In the genomic region with DNA sequence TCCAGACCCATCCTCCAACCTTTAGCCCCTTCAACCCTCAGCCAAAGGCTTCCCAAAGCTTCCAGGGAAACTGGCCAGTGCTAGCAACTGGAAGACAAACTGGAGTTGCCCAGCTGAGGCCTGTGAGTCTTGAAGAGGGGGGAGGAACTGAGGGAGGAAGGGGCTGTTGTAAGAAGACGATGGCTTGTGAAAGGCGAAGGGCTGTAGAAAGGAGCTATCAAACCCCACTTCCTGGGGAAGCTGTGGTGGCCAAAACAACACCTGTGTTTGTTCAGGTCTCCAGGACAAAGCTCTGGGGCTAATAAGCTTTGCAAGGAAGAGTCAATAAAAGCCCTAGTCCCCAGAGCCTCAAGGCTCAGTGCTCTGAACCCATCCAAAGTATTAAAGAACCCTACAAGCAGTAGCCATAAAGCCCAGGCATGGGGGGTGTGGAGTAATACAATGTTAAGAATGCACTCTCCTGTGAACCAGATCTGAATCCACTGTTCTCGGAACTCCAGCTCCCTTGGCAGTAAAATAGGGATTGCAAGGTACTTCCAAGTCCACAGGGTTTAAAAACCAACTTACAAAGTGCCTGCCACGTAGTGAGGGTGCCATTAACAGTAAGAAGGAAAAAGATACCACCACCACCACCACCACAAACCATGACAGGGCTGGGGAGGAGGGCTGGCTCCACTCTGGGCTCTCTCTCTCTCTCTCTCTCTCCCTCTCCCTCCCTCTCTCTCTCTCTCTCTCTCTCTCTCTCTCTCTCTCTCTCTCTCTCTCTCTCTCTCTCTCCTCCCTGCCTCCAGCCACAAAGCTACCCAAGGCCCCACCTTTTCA, we compare ENCODE assay signal across 10 mouse cellular contexts. TPM values are rescaled to one million over a fixed set of nuclear protein-coding genes. Genes with fewer than 3 reads are reported as not detected.
DNase-seq lines count a peak whose midpoint lies in the region; ATAC-seq and TF ChIP-seq lines count a peak whose summit lies in the region.
"Had no signal": no experiment of that assay in that cellular context is flagged by ENCODE, and none has a peak within 500 bp of the region (broad histone marks: within the 10 kb centered on the region; RNA-seq: fewer than 3 reads in every experiment).

No protein-coding gene starts in this region.

- H3K36me3 ChIP-seq in kidney, adult 2 months (ENCODE audit: control insufficient read depth, insufficient read depth, low read length) = no peaks in the 10 kb centered on the region
- H3K36me3 ChIP-seq in ES-E14 (ENCODE audit: control insufficient read depth, insufficient read depth, low read length, poor library complexity, severe bottlenecking) = peaks cover 3% of the 10 kb centered on the region; the same call in 1 of the 2 replicates
- H3K36me3 ChIP-seq in limb, embryonic 10.5 days = peaks cover 38% of the 10 kb centered on the region
- no peaks in the 10 kb centered on the region; the same call in 1 of the 2 replicates for H3K36me3 ChIP-seq in midbrain, postnatal 0 days (ENCODE audit: insufficient read depth, low read length)
- H3K36me3 ChIP-seq: midbrain, embryonic 12.5 days had no signal

- in situ Hi-C loops in ES-E14 (cut with MboI; ENCODE audit: low sequenced_read_pairs in 2 of 2, unreplicated experiment in 2 of 2) = no loop called here

- WGBS in kidney, adult 2 months = 49% methylated on average over 4 of the region's 4 CpGs
- 47% methylated on average over 4 of the region's 4 CpGs for WGBS in limb, embryonic 10.5 days
- whole genome bisulfite sequencing in midbrain, postnatal 0 days = 64% methylated on average over 4 of the region's 4 CpGs

- no peaks in the 10 kb centered on the region for H3K27me3 ChIP-seq in kidney, adult 2 months (replicated peaks; ENCODE audit: control insufficient read depth, insufficient read depth, low read length)
- H3K27me3 ChIP-seq in limb, embryonic 10.5 days (ENCODE audit: low read depth, poor library complexity, severe bottlenecking) = no peaks in the 10 kb centered on the region
- no peaks in the 10 kb centered on the region for H3K27me3 ChIP-seq in midbrain, postnatal 0 days (ENCODE audit: insufficient read depth, low read length)
- H3K27me3 ChIP-seq: embryonic facial prominence, embryonic 12.5 days; midbrain, embryonic 12.5 days had no signal

- peak overlapping the region; percentile 13; the same call in 1 of the 2 replicates for H3K27ac ChIP-seq in kidney, adult 2 months (ENCODE audit: insufficient read depth, low read depth, low read length)
- peak overlapping the region; percentile 45; the same call in 1 of the 2 replicates for H3K27ac ChIP-seq in ES-E14 (ENCODE audit: insufficient read depth, low read depth, low read length, poor library complexity, severe bottlenecking)
- peak overlapping the region; percentile 54 for H3K27ac ChIP-seq in limb, embryonic 10.5 days
- no peak overlapping the region for H3K27ac ChIP-seq in midbrain, postnatal 0 days (ENCODE audit: low read depth, low read length)
- H3K27ac ChIP-seq: embryonic facial prominence, embryonic 12.5 days; midbrain, embryonic 12.5 days had no signal

- no peaks in the 10 kb centered on the region for H3K9me3 ChIP-seq in ES-E14 (ENCODE audit: control insufficient read depth, insufficient read depth, low read depth, low read length)
- H3K9me3 ChIP-seq in limb, embryonic 10.5 days (replicated peaks) = no peaks in the 10 kb centered on the region
- H3K9me3 ChIP-seq in midbrain, postnatal 0 days (ENCODE audit: low read length) = no peaks in the 10 kb centered on the region
- H3K9me3 ChIP-seq: embryonic facial prominence, embryonic 12.5 days; midbrain, embryonic 12.5 days had no signal

- no peak overlapping the region for H3K4me3 ChIP-seq in kidney, adult 2 months (ENCODE audit: insufficient read depth, low read depth, low read length)
- no peak overlapping the region for H3K4me3 ChIP-seq in ES-E14 (ENCODE audit: insufficient read depth in 1 of 2, low read depth in 1 of 2, low read length in 2 of 2, poor library complexity in 1 of 2, severe bottlenecking in 1 of 2)
- H3K4me3 ChIP-seq in limb, embryonic 10.5 days = no peak overlapping the region
- no peak overlapping the region for H3K4me3 ChIP-seq in midbrain, postnatal 0 days (ENCODE audit: low read depth, low read length)
- H3K4me3 ChIP-seq: embryonic facial prominence, embryonic 12.5 days; midbrain, embryonic 12.5 days had no signal

- no peak for ATAC-seq in midbrain, postnatal 0 days (ENCODE audit: low FRiP score)

- no peak for TF ChIP-seq CTCF in kidney, adult 2 months (conservative IDR thresholded peaks at IDR 0.05; ENCODE audit: insufficient read depth, insufficient read length, low read depth, low read length)
- TF ChIP-seq CTCF in midbrain, postnatal 0 days (IDR thresholded peaks at IDR 0.05) = no peak

- no peak overlapping the region for H3K9ac ChIP-seq in ES-E14 (ENCODE audit: insufficient read depth, low read depth, low read length, poor library complexity, severe bottlenecking)
- H3K9ac ChIP-seq in midbrain, postnatal 0 days (replicated peaks; ENCODE audit: low read length, poor library complexity, severe bottlenecking) = no peak overlapping the region
- H3K9ac ChIP-seq: embryonic facial prominence, embryonic 12.5 days; midbrain, embryonic 12.5 days had no signal

- TF ChIP-seq POLR2A in kidney, adult 2 months (IDR thresholded peaks at IDR 0.05; ENCODE audit: low read depth, low read length) = no peak

- H3K4me2 ChIP-seq in midbrain, postnatal 0 days (ENCODE audit: low read depth, low read length, poor library complexity, severe bottlenecking) = no peak overlapping the region
- H3K4me2 ChIP-seq: embryonic facial prominence, embryonic 12.5 days; midbrain, embryonic 12.5 days had no signal

- DNase-seq in kidney, adult 2 months = peak; percentile 56
- no peak for DNase-seq in kidney, postnatal 4 days
- peak; percentile 70 for DNase-seq in 416B (ENCODE audit: low read depth)
- no peak for DNase-seq in ES-E14 (ENCODE audit: low read depth, low spot score)
- DNase-seq in limb, embryonic 10.5 days (ENCODE audit: low spot score) = no peak
- DNase-seq in midbrain, postnatal 0 days (ENCODE audit: low spot score) = no peak
- DNase-seq in adrenal gland, postnatal 36 days = no peak
- DNase-seq: layer of hippocampus, postnatal 36 days had no signal

- H3K4me1 ChIP-seq in kidney, adult 2 months (ENCODE audit: control insufficient read depth, insufficient read depth, low read length) = peaks cover 15% of the 10 kb centered on the region
- peaks cover 17 to 37% of the 10 kb centered on the region in 2 experiments for H3K4me1 ChIP-seq in ES-E14 (ENCODE audit: control insufficient read depth in 2 of 2, insufficient read depth in 2 of 2, low read length in 2 of 2, poor library complexity in 1 of 2)
- peaks cover 60% of the 10 kb centered on the region for H3K4me1 ChIP-seq in limb, embryonic 10.5 days
- H3K4me1 ChIP-seq in midbrain, postnatal 0 days (ENCODE audit: insufficient read depth, low read length) = no peaks in the 10 kb centered on the region

TF ChIP-seq in ES-E14, 5 proteins besides CTCF, POLR2A, EP300 and RAD21:
- TF ChIP-seq ZNF384 (IDR thresholded peaks at IDR 0.05; ENCODE audit: low read depth, low read length) (no peak), CHD2 (IDR thresholded peaks at IDR 0.05; ENCODE audit: low read depth, low read length) (no peak), HCFC1 (IDR thresholded peaks at IDR 0.05; ENCODE audit: borderline replicate concordance, insufficient read depth, low read length) (no peak), MAFK (IDR thresholded peaks at IDR 0.05; ENCODE audit: insufficient read depth, low read depth, low read length) (no peak), ZC3H11A (IDR thresholded peaks at IDR 0.05; ENCODE audit: borderline replicate concordance, low read depth, low read length) (no peak)

RNA-seq across cellular contexts. Expression of gene Actn1, which starts 49.2 kb away (rescaled TPM):
- 31.3 and 32.6 TPM in 2 replicates for polyA plus RNA-seq in kidney, adult 2 months (2012; rRNA removed)
- total RNA-seq in ES-E14 (2012; rRNA removed) = 235 and 255 TPM in 2 replicates
- 48.6 and 49.5 TPM in 2 replicates for polyA plus RNA-seq in limb, embryonic 10.5 days (2016; fragmentation: Nextera tagmentation; extraction: Ambion mirVana)
- 17.1 and 18.0 TPM in 2 replicates for total RNA-seq in midbrain, postnatal 0 days (2014; rRNA removed)
- 6.2 and 7.4 TPM in 2 replicates for polyA plus RNA-seq in midbrain, postnatal 0 days (2015; fragmentation: Nextera tagmentation; extraction: Ambion mirVana)
- total RNA-seq in adrenal gland, postnatal 36 days (2021) = 10 to 100 TPM; 31.2 to 46.1 TPM

Comparison
In these comparisons a context has a peak if more than half of its experiments do, and no peak if none do; other contexts are left out.
1. DNase-seq: peak in kidney, adult 2 months (single experiment) and 416B (single experiment); none in kidney, postnatal 4 days (0 of 2), ES-E14 (single experiment), limb, embryonic 10.5 days (single experiment), midbrain, postnatal 0 days (single experiment) and adrenal gland, postnatal 36 days (0 of 2).